Mouse (Mus musculus) granulocyte monocyte progenitor cell, adult 5-6 weeks (primary cell): Measurements from ENCODE around the gene T2. TPM values are rescaled to one million over a fixed set of nuclear protein-coding genes. Genes with fewer than 3 reads are reported as not detected.

Source experiments
- ATAC-seq: replicated peaks from 2 replicates; pipeline ENCODE4 v1.8.0; 2016; ENCODE audit warnings: mild to moderate bottlenecking, moderate TSS enrichment, inconsistent platforms; ENCODE audit not compliant: poor library complexity, severe bottlenecking
- total RNA-seq, 2 experiments: library from RNA; stranded (forward) in 1 of 2; stranded (reverse) in 1 of 2; fragments of 200-712, 200-1000 nt in 1 of 2; fragments of >200 nt in 1 of 2; fragmentation: Nextera tagmentation in 1 of 2; gene quantifications; 2 replicates each; pipeline ENCODE4 v1.2.3; 2014 to 2017

The T2 gene
- total RNA-seq, 2 experiments from 2014 or later, result not detected

- ATAC-seq, result no peak
Observed at GRCm38 (mm10) chr17:8410330-8410729, 54.5 kb downstream of the T2 start.

- ATAC-seq, result no peak
Observed at GRCm38 (mm10) chr17:8413656-8414055, 57.9 kb downstream of the T2 start.

- no peak for ATAC-seq
Observed at GRCm38 (mm10) chr17:8415533-8415932, 59.7 kb downstream of the T2 start.

GRCm38 (mm10) chr17:8416865-8417264 is 61.1 kb downstream of the T2 start:
- no peak for ATAC-seq

- no peak for ATAC-seq
Observed at GRCm38 (mm10) chr17:8420739-8421138, 64.9 kb downstream of the T2 start.

- peak; percentile 88 for ATAC-seq
Observed at GRCm38 (mm10) chr17:8421517-8421916, 65.7 kb downstream of the T2 start.

GRCm38 (mm10) chr17:8423283-8423682 is 67.5 kb downstream of the T2 start:
- peak; percentile 32; the same call in 1 of the 2 replicates for ATAC-seq

- no peak for ATAC-seq
Observed at GRCm38 (mm10) chr17:8429436-8429835, 73.6 kb downstream of the T2 start.

- ATAC-seq, result no peak
Observed at GRCm38 (mm10) chr17:8429896-8430295, 74.1 kb downstream of the T2 start.

- no peak for ATAC-seq
Observed at GRCm38 (mm10) chr17:8432179-8432800, 76.5 kb downstream of the T2 start.

- no peak for ATAC-seq
Observed at GRCm38 (mm10) chr17:8433121-8433977, 77.6 kb downstream of the T2 start.

- ATAC-seq, result no peak
Observed at GRCm38 (mm10) chr17:8433978-8434960, 78.5 kb downstream of the T2 start, which contains the start of gene T. TSS of gene T (plus strand) at chr17:8434423.

GRCm38 (mm10) chr17:8436184-8436583 is 80.4 kb downstream of the T2 start:
- ATAC-seq, result no peak

- ATAC-seq, result no peak
Observed at GRCm38 (mm10) chr17:8444062-8444461, 88.3 kb downstream of the T2 start.

GRCm38 (mm10) chr17:8447676-8448192 is 91.9 kb downstream of the T2 start:
- no peak for ATAC-seq

GRCm38 (mm10) chr17:8448324-8448723 is 92.5 kb downstream of the T2 start:
- no peak for ATAC-seq

GRCm38 (mm10) chr17:8455196-8455595 is 99.4 kb downstream of the T2 start:
- no peak for ATAC-seq

GRCm38 (mm10) chr17:8455601-8456000 is 99.8 kb downstream of the T2 start:
- no peak for ATAC-seq

- ATAC-seq, result no peak
Observed at GRCm38 (mm10) chr17:8456856-8457460, 101.2 kb downstream of the T2 start.

- no peak; the same call in 1 of the 2 replicates for ATAC-seq
Observed at GRCm38 (mm10) chr17:8461568-8461967, 105.8 kb downstream of the T2 start.
